Mouse (Mus musculus) liver, embryonic 14.5 days (tissue): ENCODE data around the gene Ifnar2.

ENCODE experiments used
- CTCF ChIP-seq: IDR thresholded peaks from 2 replicates; pipeline ENCODE4 v1.5.1; 2016; ENCODE audit warnings: antibody characterized with exemption, low read depth, control low read depth
- EP300 ChIP-seq: IDR thresholded peaks from 2 replicates; pipeline ENCODE4 v1.6.1; 2016; ENCODE audit warnings: antibody characterized with exemption, low read depth

GRCm38 (mm10) chr16:91381606-91382005 is 9.0 kb downstream of the Ifnar2 start:
- TF ChIP-seq CTCF (no peak), EP300 (no peak)
